Mouse (Mus musculus) R1 (cell line): ENCODE results near the gene Trappc1.
A peak's percentile ranks its signal among the peaks of the same experiment; 100 is the strongest.
"Not testable (repeated sequence)": the region's sequence is repeated elsewhere in the genome, so short reads cannot be mapped to it uniquely, and the experiment has no call there.

ENCODE experiments used
- DNase-seq: peaks from one replicate; pipeline ENCODE4 v3.0.0-alpha.2; 2018; ENCODE audit warnings: low read depth, low spot score

Gene Trappc1

GRCm38 (mm10) chr11:69323667-69324111, at the start of gene Trappc1, which contains the start of gene Cntrob:
Gene Trappc1, plus strand, starts transcription at chr11:69323980.
Gene Cntrob, minus strand, starts transcription at chr11:69323775.
- DNase-seq, result peak; percentile 99

DNA sequence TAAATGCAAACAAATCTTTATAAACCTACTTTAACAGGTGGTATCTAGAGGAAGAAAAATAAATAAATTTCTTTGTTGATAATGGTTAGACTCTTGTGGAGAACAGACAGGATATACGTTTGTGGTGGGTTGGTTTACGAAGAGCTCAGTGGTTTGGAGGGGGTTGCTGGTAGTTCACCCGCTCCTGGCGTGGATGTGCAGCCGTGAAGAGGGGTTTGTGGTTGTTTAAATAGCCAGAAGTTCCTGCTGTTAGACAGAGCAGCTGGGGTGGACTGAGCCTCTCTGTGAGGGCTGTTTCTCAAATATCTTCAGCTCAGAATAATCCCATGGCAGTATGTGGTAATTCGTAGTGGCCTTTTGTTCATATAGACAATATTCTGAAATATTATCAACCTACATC, 48.1 kb upstream of the Trappc1 start:
- no peak for DNase-seq

- DNase-seq, result no peak
Measured at GRCm38 (mm10) chr11:69276081-69276480, 47.7 kb upstream of the Trappc1 start.

DNA sequence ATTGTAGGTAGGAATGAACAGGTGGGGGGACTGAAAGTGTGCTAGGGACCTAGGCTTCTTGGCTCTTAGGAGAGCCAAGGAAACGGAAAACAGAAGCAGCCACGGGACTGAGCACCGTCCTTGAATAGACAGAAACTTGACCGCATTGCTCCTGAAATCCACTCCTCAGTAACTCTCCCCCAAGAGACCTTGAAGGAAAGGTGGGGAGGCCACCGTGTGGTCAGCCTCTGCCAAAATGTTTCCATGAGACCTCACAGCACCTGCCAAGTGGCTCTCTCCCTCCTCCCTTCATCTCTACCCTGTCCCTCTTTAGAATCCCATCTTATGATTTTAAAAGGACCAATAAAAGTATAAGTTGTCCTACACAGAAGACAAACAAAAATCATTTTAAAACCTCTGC, 46.5 kb upstream of the Trappc1 start:
- no peak for DNase-seq

DNA sequence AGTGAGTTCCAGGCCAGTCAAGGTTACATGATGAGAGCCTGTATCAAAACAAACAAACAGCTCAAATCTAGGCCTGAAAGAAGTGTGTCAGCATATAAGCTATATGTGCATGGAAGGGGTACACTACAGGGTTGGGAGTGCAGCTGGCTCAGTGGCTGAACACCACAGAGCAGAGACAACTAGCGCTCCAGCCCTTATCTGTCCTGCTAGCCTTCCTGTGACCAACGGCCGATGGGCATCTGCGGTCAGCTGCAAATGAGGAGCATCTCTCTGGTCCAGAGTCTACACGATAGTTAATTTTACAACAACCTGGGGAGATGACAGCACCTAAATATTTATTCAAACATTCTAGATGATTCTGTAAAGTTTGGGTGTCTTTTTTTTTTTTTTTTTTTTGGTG, 32.7 kb upstream of the Trappc1 start:
- no peak for DNase-seq

DNA sequence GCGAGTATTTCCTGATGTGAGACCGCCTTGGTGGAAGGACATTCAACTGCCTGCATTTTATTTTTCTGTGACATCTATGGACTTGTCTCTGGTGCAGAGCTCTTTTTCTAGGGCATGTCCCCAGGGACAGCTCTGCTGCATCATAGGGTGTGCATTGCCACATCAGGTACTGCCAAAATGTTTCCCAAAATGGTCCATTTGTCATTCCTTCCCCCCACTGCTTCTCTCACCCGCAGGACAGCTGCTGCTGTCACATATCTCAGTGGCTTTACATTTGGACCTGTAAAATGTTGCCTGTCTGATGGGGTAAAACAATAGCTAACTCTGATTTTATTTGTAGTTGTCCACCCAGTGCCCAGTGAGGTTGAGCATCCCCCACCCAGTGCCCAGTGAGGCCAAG, 28.5 kb upstream of the Trappc1 start:
- no peak for DNase-seq

- no peak for DNase-seq
Measured at GRCm38 (mm10) chr11:69297799-69298198, 26.0 kb upstream of the Trappc1 start.

- DNase-seq, result peak; percentile 30
Measured at GRCm38 (mm10) chr11:69298231-69298630, 25.5 kb upstream of the Trappc1 start.

GRCm38 (mm10) chr11:69302817-69303216, 21.0 kb upstream of the Trappc1 start:
- DNase-seq, result no peak

DNA sequence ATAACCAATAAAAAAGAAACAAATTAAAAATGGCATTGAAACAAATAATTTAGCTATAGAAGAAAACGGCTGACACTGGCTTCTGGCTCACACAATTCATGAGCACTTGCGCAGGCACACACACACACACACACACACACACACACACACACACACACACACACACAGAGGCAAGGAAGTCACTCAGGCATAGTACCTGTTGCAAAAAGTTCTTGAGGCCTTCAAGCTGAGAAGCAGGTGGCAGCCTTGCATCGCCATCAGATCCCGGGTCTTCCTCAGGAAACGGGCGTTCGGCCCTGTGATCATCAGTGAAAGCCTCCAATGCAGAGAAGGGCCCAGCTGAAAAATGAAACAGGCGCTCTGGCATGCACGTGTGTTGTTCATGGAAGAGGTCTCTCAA, 18.5 kb upstream of the Trappc1 start:
- no peak for DNase-seq

- DNase-seq, result no peak
Measured at GRCm38 (mm10) chr11:69306039-69306438, 17.7 kb upstream of the Trappc1 start.

DNA sequence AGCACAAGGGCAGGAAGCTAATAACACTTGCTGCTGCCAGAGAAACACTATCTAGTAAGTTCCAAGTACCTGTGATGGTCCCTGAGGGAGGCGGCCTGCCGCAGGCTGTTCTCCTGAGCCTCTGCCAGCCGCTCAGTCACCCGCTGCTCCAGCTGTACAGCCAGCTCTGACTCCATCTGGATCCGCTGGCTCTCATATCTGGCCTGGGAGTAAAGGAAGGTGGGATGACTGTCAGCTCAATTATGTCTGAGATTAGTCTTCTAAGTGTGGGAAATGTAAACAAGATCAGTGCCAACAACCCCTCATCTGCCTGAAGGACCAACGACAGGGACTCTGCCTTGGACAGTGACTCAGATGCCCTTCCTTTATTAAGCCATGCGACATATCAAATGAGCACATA, 12.5 kb upstream of the Trappc1 start:
- no peak for DNase-seq

DNA sequence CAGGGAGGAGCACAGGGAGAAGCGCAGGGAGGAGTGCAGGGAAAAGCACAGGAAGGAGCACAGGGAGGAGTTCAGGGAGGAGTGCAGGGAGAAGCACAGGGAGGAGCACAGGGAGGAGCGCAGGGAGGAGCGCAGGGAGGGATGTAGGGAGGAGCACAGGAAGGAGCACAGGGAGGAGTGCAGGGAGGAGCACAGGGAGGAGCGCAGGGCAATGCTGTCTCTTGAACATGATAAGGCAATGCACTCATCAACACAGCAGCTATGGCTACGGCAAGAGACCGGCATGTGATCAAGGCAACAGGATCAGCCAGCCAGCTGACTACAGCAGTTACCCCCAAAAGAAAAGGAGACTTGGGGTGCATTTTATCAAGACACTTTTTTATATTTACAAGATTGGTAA, 7.4 kb upstream of the Trappc1 start:
- DNase-seq, result no peak

GRCm38 (mm10) chr11:69318000-69318399, 5.8 kb upstream of the Trappc1 start:
- DNase-seq, result not testable (repeated sequence)

- DNase-seq, result no peak
Measured at GRCm38 (mm10) chr11:69321580-69321979, 2.2 kb upstream of the Trappc1 start.

DNA sequence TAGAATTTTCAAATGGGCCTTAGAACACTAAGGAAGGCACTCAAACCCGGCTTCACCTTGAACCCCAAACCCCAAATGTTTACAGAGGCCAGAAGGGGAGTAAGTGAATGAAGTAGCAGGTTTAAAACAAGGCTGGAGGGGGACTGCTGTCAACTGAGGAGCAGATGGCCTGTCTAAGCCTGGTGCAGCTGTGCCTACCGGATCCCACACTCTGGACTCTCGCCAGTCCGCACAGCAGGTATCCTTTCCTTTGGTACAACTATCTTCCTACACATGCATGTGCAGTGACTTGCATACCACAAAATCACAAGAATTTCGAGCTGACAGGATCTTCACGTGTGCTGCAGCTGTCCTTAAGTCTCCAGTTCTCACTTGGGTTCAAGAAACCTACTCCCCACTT, 1.8 kb upstream of the Trappc1 start:
- DNase-seq, result no peak

DNA sequence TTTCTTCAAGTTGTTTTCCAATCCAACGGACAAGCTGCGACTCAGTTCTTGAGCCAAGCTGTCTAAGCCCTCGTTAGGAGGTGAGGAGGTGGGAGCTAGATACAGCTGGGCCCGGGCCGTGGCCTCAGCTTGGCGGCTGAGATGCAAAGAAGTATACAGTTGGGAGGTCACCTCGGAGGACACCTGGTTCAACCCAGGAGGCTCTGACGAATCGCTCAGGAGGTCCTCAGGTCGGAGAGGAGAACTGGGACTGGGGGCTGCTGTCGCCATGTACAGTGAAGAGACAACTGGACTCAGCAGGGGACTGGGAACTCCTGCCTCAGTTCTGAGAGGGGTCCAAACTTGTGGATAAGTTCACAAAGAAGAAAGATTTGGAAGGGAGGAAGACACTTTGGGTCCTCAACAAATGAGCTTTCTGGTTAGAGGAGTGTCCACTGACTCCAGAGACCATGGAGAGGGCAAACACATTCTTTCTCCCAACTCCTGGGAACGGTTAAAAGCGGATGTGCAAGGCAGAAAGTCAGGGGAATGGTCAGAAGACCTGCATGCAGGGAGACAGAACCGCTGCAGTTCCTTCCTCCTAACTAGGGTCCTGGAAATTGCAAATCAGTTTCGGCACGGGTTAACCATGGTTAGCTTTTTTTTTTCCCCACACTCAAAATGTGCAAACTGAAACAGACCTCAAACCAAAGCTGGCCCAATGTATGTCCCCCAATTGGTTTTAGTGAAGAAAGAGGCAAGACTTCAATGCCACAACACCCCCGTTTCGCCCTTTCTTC, 898 bp upstream of the Trappc1 start:
- DNase-seq, result peak; percentile 32

DNA sequence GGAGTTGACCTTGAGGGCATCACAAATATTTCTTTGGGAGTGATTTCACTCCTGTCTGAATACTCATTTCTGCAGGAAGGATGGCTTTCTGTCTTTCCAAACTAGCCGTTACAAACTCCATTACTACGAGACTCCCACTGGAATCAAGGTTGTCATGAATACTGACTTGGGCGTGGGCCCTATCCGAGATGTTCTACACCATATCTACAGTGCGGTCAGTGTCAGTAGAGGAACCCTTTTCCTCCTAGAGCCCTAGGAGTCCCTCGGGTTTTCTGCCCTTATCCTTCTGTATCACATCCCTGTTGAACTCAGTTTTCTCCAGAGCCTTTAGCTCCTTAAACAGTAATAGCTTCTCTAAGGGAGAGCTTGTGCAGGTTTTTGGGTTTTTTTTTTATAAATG, 969 bp downstream of the Trappc1 start:
- DNase-seq, result no peak

GRCm38 (mm10) chr11:69325628-69326407, 2.0 kb downstream of the Trappc1 start, which contains the start of gene Kcnab3:
Gene Kcnab3, plus strand, starts transcription at chr11:69326258.
- DNase-seq, result peak; percentile 96

DNA sequence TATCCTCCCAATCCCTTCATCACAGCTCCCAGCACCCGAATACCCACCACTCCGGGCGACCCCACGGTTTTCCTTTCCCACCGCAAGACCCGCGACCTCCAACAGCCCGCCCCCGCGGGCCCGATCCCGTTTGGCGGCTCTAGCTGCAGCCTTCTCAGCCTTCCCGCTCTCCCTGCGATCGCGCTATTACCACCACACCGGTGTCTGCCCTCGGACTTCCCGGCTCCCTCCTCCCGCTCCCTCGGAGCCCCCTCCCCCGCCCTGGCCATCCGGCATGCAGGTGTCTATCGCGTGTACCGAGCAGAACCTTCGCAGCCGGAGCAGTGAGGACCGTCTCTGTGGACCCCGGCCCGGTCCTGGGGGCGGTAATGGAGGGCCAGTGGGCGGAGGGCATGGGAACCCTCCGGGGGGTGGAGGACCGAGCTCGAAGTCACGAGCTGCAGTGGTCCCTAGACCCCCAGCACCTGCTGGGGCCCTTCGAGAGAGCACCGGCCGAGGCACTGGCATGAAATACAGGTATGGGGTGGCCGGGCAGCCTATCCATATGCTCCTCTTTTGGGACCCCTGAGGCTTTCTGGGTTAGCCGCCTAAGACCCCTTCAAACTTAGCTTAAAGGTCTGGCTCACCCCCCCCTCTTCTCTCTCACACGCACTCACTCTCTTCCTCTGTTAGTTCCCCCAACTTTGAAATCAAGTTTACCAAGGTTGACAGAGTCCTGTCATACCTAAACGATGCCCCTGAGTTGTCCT, 2.8 kb downstream of the Trappc1 start:
- no peak for DNase-seq

- DNase-seq, result peak; percentile 28
Measured at GRCm38 (mm10) chr11:69327157-69327442, 3.3 kb downstream of the Trappc1 start.

DNA sequence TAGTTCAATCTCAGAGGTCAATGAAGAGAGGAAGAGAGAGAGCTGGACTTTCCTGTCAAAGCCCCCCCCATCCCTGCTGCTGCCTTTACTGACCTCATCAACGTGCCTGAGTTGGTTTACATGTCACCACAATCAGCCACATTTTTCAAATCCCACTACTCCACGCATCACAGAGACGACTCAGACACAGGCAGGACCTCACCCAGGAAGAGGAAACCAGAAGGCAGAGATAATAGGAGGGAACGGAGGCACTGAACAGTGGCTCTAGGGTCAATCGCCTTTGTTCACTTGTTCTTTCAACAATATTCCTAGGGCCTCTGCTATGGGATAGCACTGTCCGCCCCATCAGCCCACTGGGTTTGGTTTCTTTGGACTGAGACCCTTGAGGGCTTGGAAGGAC, 3.9 kb downstream of the Trappc1 start:
- no peak for DNase-seq
